Mouse (Mus musculus) R1 (cell line): ENCODE measurements around the gene Hacd1.
A peak's percentile ranks its signal among the peaks of the same experiment; 100 is the strongest.

Experiments used
- DNase-seq: peaks from one replicate; pipeline ENCODE4 v3.0.0-alpha.2; 2018; ENCODE audit warnings: low read depth, low spot score

The Hacd1 gene

DNA sequence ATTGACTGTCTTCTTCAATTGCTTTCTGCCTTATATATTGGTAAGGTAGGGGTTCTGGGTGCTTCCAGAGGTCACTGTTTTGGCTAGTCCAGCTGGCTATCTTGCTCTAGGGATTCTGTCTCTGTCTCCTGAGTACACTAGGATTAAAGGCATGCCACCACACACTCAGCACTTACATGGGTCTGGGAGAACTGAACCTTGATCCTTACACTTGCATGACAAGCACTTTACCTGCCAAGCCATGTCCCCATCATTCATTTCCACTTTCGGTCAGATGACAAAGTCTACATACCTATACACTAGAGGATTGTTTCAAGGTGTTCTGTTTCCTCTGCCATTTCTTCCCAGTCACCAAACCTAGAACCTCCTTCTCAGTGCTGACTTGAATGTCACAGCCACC, 50.8 kb downstream of the Hacd1 start:
- no peak for DNase-seq

- peak; percentile 37 for DNase-seq
Observed at GRCm38 (mm10) chr2:13960136-13960535, 95.8 kb downstream of the Hacd1 start.

DNA sequence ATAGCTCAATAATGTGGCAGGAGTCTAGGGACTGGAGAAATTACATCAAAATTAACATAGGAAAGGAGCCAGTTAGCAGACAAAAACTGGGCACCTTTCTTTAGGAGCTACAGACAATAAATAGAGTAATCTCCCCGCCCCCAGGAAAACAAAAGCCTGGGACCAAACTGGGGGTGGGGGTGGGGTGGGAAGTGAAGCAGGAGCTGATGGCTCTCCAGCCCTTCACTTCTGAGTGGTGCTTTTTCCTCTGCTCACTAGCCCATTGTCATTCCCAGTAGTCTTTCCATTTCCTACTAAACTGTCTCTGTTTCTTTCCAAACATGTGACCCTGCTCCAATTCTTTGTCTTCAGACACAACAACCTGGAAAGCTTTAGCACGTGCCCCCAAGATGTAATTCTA, 99.5 kb downstream of the Hacd1 start:
- DNase-seq: peak; percentile 76

- DNase-seq: peak; percentile 37
Observed at GRCm38 (mm10) chr2:13938118-13938517, 117.8 kb downstream of the Hacd1 start.

DNA sequence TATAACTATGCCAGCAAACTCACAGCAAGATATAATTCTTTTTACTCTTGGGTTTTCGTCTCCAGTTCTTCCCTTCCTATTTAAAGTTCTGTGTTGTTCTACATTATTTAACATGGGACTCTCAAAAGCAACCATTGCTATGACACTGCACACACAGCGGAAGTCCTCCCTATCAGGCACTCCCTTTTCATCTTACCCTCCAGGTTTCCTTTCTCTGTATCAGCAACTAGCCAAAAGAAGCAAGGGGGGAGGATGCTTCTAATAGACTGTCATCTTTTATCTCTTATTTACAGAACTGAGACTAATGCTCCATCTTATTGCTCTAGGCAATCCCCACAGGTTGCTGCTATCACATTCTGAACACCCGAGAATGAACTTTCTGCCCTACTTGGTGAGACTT, 120.6 kb downstream of the Hacd1 start:
- no peak for DNase-seq

DNA sequence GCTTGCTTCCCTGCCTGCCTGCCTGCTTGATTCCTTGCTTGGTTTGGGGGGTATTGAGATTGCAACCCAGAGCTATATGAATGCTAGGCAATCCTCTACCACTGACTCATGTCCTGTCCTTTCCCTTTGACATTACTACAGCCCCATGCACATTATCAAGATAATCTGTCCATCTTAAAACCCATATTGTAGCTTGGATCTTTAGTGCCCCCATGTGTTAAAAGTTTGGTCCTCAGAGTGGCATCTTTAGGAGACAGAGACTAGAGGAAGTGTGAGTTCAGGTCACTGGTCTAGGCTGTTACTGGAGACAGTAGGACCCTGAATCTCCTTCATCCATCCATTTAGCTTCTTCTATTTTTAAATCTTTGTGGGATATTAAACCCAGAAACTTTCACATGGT, 123.7 kb downstream of the Hacd1 start:
- no peak for DNase-seq

DNA sequence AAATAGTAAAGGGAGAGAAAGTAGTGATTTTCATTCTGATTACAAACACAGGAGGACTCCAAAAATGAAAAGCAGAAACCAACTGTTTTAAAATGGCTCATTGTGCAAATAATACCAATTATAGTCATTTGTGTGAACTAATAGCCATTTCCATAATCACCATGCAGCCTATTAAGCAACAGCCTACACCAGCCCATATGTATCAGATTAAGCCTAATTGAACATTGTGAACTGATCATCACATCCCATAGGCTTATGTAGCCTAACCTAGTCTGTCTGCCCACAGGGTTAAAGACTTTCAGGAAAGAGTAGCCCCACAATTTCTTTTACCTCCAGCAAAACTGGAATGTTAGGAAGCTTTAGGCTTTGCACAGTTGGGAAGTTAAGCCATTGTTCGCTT, 125.2 kb downstream of the Hacd1 start:
- no peak for DNase-seq

GRCm38 (mm10) chr2:13888568-13888967, 167.4 kb downstream of the Hacd1 start:
- DNase-seq: no peak

- no peak for DNase-seq
Observed at GRCm38 (mm10) chr2:13857461-13857860, 198.5 kb downstream of the Hacd1 start.

DNA sequence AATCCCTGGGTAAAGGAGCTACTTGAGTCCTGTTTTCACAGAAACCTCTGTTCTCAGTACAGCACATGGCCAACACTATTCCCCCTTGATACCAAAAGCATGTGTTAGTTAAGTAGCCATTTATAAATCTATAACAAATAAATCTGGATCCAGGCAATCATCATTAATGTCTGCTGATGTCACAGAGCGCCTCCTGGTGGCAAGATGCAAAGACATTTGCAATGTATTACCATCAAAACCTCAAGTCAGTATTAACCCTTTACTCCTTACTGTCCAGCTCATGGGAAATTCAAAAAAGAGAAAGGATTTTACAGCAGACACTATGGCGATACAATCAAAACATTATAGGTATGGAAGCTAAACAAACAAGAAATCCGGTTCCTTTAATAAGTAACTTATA, 200.4 kb downstream of the Hacd1 start:
- DNase-seq: peak; percentile 60

GRCm38 (mm10) chr2:13836310-13836709, 219.6 kb downstream of the Hacd1 start:
- DNase-seq: no peak

- DNase-seq: no peak
Observed at GRCm38 (mm10) chr2:13834989-13835388, 220.9 kb downstream of the Hacd1 start.

DNA sequence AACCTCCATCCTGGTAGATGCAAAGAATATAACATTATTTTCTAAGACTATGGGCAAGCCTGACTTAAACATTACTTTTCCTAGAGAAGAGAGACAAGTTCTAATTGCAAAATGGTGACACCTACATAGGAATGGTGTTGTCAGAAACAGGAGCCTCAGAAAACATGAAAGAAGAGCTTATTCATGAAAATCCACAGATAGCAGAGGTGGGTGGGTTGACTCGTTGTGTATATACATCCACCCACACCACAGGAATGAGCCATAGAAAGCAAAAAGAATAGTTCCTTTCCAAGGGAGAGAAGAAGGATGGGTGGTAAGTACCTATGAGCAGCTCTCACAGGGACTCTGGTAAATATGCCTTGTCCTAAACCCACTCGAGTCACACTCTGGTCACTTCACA, 239.3 kb downstream of the Hacd1 start:
- no peak for DNase-seq

GRCm38 (mm10) chr2:13808593-13808992, 247.3 kb downstream of the Hacd1 start:
- DNase-seq: no peak

GRCm38 (mm10) chr2:13808008-13808407, 247.9 kb downstream of the Hacd1 start:
- DNase-seq: no peak

GRCm38 (mm10) chr2:13806120-13806519, 249.8 kb downstream of the Hacd1 start:
- peak; percentile 81 for DNase-seq

GRCm38 (mm10) chr2:13800639-13801038, 255.3 kb downstream of the Hacd1 start:
- DNase-seq: no peak
